Mouse (Mus musculus) 416B (cell line): ENCODE data around the gene Cdh23.

Experiments
- DNase-seq: peaks from one replicate; pipeline ENCODE4 v3.0.0; 2011; ENCODE audit warnings: low read depth

Gene Cdh23

DNA sequence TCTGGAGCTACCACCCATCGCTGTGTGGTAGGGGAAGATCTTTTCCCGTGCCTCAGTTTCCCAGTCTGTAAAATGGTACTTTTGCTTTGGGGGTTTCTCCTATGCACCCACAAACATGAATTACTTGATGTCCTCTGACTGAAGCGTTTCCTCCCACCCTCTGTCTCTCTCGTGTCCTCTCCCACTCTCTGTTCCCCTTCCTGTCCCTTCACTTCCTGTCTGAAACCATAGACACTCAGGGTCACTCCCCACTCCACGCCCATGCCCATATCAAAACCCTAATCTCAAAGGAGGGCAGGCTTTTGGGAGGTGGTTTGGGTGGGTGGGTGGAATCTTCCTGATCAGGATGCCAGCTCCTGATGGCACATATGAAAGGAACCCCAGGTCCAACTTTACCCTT is 221.7 kb downstream of the Cdh23 start:
- DNase-seq: no peak

GRCm38 (mm10) chr10:60473782-60474322 is 222.4 kb downstream of the Cdh23 start:
- DNase-seq: no peak

DNA sequence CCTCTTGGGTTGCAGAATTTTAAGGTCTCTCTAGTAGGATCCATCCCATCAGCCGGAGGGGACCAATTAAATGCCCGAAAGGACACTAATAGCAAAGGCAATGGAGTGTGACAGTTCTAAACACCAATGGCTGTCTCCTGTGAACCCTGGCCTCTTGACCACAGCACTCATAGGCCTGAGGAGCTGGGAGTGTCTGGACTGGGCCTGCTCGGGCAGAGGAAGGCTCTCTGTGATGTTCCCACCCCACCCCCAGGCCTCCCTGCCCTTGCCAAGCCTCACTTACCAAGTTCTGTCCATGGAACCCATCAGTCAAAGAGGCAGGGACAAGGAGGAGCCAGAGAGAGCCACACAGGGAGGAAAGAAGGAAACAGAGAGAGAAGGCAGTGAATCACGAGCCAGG is 228.5 kb downstream of the Cdh23 start:
- DNase-seq: no peak

DNA sequence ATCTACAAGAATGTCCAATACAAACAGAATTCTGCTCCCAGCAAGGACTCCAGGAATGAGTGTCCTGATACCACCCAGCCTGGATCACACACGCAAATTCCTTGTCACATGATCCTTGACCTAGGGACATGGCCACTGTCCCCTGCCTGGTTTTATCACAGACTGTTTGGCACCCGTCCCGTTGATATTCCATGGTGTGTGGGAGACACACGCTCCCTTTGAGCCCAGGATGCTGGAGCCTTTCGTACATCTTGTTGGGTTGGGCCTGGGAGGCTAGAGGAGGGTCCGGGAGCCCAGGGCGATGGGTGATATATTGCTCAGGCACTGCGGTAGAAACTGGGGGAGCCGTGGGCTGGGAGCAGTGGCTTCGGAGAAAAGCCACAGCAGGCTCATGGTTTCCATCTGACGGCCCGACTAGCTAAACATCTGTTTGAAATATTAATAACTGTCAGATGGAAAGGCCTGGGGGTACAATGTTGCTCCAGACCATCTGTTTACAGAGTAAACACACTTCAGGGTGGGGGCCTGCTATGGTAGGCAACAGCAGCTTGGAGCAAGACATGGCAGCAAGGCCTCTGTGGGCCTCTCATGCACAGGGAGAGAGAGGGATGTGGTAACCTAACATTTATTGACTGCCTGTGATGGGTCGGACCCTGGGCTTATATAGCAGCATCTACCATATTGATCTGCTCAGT is 232.2 kb downstream of the Cdh23 start:
- DNase-seq: no peak

DNA sequence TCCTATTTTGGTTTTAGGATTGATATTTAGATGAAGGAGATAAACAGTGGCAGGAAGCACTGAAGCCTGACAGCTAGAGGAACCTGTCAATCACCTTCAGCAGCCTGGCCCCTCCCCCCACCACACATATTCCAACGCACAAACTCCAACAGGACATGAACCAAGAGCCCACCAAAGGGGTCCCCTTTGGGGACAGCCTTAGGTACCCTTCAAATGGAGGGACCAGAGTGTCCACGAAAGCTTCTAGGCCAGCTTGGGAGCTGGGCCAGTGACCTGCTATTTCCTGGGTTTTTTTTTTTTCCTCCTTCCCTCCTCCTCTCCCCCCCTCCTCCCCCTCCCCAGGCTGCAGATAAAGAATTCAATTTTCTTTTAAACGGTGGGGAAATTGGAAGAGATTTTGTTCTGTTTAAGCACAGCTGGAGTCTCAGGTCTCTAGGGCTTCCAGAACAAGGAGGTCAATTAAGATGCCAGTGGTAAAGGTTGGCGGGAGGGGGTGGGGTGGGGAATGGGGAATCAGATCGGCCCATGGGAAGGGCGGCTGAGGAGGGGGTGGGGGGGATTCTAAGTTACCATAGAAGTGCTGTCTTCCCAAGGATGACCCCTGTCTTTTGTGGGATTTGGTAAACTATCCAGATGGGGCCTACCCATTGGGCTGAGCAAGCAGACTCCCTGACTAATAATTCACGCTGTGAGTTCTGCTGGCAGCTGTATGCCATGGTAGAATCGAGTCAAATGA is 239.5 kb downstream of the Cdh23 start:
- DNase-seq: no peak

GRCm38 (mm10) chr10:60455193-60455592 is 241.1 kb downstream of the Cdh23 start:
- DNase-seq: no peak

- DNase-seq: no peak
Observed at GRCm38 (mm10) chr10:60447186-60447585, 249.1 kb downstream of the Cdh23 start.

DNA sequence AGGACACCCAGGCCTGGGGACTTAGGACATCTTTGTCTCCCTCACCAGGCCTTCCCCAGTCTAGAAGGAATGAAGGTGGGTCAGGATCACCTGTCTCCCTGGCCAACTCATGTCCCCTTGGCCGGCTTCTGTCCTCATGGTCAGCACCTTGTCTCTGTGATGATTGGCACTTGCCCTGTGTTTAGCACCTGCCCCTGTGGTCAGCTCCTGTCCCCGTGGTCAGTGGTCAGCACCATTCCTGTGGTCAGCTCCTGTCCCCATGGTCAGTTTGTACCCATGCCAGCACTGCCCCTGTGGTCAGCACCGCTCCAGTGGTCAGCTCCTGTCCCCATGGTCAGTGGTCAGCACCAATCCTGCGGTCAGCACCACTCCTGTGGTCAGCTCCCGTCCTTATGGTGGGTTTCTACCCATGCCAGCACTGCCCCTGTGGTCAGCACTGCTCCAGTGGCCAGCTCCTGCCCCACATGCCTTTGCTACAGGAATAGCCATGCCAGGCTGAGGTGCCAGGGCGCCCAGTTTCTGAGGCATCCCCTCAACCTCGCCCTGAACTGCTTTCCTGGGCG is 251.2 kb downstream of the Cdh23 start:
- DNase-seq: peak; percentile 26

GRCm38 (mm10) chr10:60443078-60443477 is 253.2 kb downstream of the Cdh23 start:
- peak; percentile 14 for DNase-seq

- DNase-seq: no peak
Observed at GRCm38 (mm10) chr10:60442321-60442720, 254.0 kb downstream of the Cdh23 start.

- DNase-seq: no peak
Observed at GRCm38 (mm10) chr10:60432679-60433078, 263.6 kb downstream of the Cdh23 start.

- no peak for DNase-seq
Observed at GRCm38 (mm10) chr10:60430591-60430990, 265.7 kb downstream of the Cdh23 start.

DNA sequence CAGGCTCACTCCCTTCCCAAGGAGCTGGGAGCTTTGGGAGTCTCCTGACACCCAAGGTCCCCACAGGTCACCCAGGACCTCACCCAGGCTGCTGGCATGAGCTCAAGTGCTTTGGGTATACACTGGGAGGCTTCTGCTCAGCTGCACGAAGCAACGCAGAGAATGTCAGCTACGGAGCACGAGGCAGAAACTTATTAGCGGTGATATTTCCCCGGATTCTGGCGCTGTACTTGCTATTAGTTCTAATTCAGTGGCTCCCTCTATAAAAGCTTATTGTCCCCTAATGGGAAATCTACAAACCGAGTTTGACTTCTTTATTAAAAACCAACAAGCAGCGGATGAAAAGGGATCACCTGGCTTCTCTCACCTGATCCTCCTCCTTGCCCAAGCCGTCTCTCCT is 266.3 kb downstream of the Cdh23 start:
- no peak for DNase-seq

DNA sequence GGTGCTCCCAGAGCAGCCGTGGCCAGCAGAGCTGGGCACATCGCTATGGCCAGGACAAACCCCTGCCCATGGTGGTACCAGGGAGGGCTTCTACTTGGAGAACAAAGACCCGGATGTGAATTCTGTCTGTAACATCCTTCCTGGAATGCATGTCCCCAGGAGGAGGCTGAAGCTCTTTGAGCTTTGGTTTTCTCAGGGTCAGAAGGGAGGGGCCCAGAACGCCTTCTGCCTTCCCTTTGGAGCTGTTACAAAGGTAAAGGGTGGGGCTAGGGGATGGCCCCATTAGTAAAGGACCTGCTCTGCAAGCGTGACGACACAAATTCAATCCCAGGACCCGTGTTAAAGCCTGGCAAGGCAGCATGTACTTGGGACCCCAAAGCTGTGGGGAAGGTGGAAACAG is 273.5 kb downstream of the Cdh23 start:
- DNase-seq: no peak

- no peak for DNase-seq
Observed at GRCm38 (mm10) chr10:60419624-60420023, 276.7 kb downstream of the Cdh23 start.

- DNase-seq: peak; percentile 62
Observed at GRCm38 (mm10) chr10:60418137-60418536, 278.2 kb downstream of the Cdh23 start.

DNA sequence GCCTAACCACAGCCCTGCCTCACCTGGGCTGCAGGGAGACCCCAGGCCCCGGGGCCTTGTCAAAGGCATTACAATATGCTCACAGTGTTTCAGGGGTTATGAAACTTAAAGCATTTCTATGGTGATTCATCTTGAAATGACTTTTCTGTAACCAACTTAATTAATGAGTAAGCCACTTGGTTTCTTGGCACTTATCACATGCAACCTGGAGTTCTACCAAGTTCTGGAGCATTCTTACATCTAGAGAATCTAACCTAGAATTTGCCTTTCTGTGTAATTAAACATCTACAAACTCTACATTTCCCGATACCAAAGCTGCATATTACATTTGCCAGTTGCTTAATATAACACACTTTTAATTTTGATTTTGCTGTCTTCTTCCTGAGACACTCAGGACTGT is 279.2 kb downstream of the Cdh23 start:
- DNase-seq: no peak

DNA sequence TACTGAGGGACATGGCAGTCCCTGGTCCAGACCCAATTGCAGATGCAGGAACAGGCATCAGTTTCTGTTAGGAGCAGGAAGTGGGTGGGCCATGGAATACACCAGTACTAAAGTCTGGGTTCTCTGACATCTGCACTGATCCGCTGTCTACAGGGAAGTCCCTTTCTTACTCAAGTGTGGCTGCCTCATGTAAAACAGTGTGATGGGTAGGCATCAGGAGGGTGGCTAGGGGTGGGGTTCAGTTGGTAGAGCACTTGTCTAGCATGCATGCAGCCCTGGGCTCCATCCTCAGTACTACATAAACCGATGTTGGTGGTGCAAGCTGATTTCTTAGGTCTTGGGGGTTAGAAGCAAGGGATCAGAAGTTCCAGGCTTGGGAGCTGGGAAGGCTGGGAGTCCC is 282.5 kb downstream of the Cdh23 start:
- no peak for DNase-seq

DNA sequence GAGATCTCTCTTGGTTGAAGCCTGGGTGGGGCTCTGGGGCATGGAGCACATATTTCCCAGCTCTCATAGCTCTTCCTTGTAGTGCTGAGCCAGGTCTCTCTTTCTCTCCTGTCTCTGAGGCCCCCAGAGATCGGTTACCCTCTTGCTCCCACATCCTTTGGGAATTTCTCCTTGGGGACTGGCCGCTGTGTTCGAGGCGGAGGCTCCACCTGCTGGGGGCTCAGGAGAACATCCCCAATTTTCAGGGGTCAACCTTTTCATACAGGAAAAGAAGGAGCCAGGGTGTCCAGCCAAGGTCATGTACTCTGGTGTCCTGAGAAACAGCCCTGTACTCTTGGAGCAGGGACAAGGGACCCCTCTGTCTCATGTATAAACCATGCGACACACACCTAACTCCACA is 284.5 kb downstream of the Cdh23 start:
- DNase-seq: no peak

GRCm38 (mm10) chr10:60407831-60408230 is 288.5 kb downstream of the Cdh23 start:
- peak; percentile 45 for DNase-seq

DNA sequence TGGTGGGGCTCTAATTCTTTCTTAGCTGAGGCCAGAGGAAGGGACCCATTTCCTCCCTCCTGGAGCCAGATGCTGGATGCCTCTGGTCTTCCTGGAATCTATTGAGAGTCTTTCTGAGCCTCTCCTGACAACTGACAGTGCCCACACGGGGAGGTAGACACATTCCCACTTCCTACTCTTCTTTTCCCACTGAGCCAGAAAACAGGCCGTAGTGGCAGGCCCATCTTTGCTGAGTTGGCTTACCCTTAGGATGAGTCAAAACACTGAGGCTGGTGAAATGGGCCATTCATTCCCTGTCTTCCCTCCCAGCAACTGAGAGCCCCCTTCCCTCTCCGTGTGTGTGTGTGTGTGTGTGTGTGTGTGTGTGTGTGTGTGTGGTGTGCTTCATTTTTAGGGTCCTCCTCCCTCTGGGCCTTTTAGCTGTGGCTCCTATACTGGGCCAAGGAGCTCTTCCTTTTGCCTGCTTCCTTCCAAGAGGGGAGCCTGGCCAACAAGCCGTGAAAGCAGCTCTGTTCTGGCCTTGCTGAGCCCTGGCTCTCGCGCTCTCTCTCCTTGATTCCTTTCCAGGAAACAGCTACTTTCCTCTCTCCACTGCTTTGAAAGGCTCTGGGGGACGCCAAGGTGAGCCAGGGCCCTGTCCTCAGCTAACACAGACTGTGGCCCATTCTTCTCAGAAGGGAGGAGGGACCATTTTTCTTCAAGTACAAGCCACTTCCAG is 290.7 kb downstream of the Cdh23 start:
- no peak for DNase-seq

- no peak for DNase-seq
Observed at GRCm38 (mm10) chr10:60400507-60401295, 295.6 kb downstream of the Cdh23 start.
